Mouse (Mus musculus): ENCODE data around the gene Ubqln1. TPM values are rescaled to one million over a fixed set of nuclear protein-coding genes. Genes with fewer than 3 reads are reported as not detected.
A peak's percentile ranks its signal among the peaks of the same experiment; 100 is the strongest.

Gene Ubqln1
- 136 and 160 TPM in 2 replicates for polyA plus RNA-seq (2014; fragmentation: Nextera tagmentation; extraction: Ambion mirVana)

DNA sequence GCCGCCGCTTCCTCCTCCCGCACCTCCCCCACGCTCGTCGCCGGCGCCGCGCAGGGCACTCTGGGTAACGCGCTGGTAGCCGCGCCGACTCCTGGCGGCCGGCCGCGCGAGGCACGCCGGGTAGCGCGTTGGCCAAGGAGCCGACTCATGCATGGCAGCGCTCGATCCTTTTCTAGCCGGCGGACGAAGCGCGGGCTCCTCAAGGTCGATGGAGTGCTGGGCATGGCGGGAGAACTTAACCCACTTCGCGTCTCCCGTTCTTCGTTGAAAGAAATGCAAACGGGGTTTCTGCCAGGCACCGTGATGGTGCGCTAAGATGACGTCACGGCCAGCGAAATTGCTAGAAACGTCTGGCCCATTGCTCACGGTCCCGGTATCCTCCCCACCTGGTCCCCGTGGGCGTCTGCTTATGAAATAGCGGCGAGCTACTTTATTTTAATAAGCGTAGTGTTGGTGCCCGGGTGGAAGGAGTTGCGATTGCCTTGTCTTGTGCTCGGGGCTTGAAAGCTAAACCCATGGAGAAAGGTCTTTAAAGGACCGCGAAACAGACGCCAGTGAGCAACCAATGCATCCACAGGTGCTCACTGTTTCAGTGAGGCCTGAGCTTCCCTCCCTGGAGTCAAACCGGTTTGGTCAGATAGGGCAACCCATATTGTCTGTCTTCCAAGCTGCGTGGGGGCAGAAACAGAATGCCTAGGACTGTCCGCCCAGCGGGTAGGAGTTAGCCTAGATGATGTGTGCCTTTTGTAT lies at the start of gene Ubqln1:
Gene Ubqln1 (minus strand): TSS at position 62 of the 750 bp plus-strand sequence.
- peak within 1 kb of the TSS; percentile 81 for H3K4me2 ChIP-seq (ENCODE audit: low read depth, severe bottlenecking)
- peak; percentile 90 for DNase-seq (ENCODE audit: low spot score)
- H3K27ac ChIP-seq (replicated peaks; ENCODE audit: low read depth, low read length), result peak within 1 kb of the TSS; percentile 2; the same call in 1 of the 2 replicates
- WGBS, result 2% methylated on average over 62 of the region's 62 CpGs
- H3K36me3 ChIP-seq (ENCODE audit: control insufficient read depth, insufficient read depth, low read length), result no peaks in the 10 kb centered on the region
- H3K4me3 ChIP-seq (ENCODE audit: low read depth, low read length), result peak within 1 kb of the TSS; percentile 99
- no peaks in the 10 kb centered on the region for H3K9me3 ChIP-seq (ENCODE audit: control insufficient read depth, low read length)
- H3K4me1 ChIP-seq (ENCODE audit: control insufficient read depth, insufficient read depth, low read length), result peaks cover 9% of the 10 kb centered on the region; the same call in 1 of the 2 replicates
- H3K9ac ChIP-seq (ENCODE audit: low read length), result peak within 1 kb of the TSS; percentile 96
- ATAC-seq (ENCODE audit: insufficient number of reproducible peaks, low FRiP score, low TSS enrichment, low read depth), result peak; percentile 88
- no peaks in the 10 kb centered on the region for H3K27me3 ChIP-seq (ENCODE audit: control insufficient read depth, insufficient read depth, low read length)

GRCm38 (mm10) chr13:58263546-58263945 lies 48.1 kb upstream of the Ubqln1 start:
- Histone ChIP-seq H3K4me1 (ENCODE audit: control insufficient read depth, insufficient read depth, low read length) (no peaks in the 10 kb centered on the region), H3K4me2 (ENCODE audit: low read depth, severe bottlenecking) (no peak overlapping the region), H3K4me3 (ENCODE audit: low read depth, low read length) (no peak overlapping the region), H3K9me3 (ENCODE audit: control insufficient read depth, low read length) (no peaks in the 10 kb centered on the region), H3K27me3 (ENCODE audit: control insufficient read depth, insufficient read depth, low read length) (no peaks in the 10 kb centered on the region), H3K36me3 (ENCODE audit: control insufficient read depth, insufficient read depth, low read length) (no peaks in the 10 kb centered on the region), H3K27ac (replicated peaks; ENCODE audit: low read depth, low read length) (no peak overlapping the region), H3K9ac (ENCODE audit: low read length) (no peak overlapping the region)
- DNase-seq (ENCODE audit: low spot score) (no peak), ATAC-seq (ENCODE audit: insufficient number of reproducible peaks, low FRiP score, low TSS enrichment, low read depth) (no peak)
- 81% methylated on average over 8 of the region's 8 CpGs for WGBS

GRCm38 (mm10) chr13:58261674-58262073 lies 46.2 kb upstream of the Ubqln1 start:
- 84% methylated on average over 4 of the region's 4 CpGs for whole genome bisulfite sequencing
- no peak for ATAC-seq (ENCODE audit: insufficient number of reproducible peaks, low FRiP score, low TSS enrichment, low read depth)

GRCm38 (mm10) chr13:58253268-58253667 lies 37.8 kb upstream of the Ubqln1 start:
- DNase-seq (ENCODE audit: low spot score), result no peak
- ATAC-seq (ENCODE audit: insufficient number of reproducible peaks, low FRiP score, low TSS enrichment, low read depth), result no peak
- H3K4me2 ChIP-seq (ENCODE audit: low read depth, severe bottlenecking), result no peak overlapping the region
- H3K27me3 ChIP-seq (ENCODE audit: control insufficient read depth, insufficient read depth, low read length), result no peaks in the 10 kb centered on the region
- H3K9ac ChIP-seq (ENCODE audit: low read length), result no peak overlapping the region
- no peaks in the 10 kb centered on the region for H3K4me1 ChIP-seq (ENCODE audit: control insufficient read depth, insufficient read depth, low read length)
- H3K36me3 ChIP-seq (ENCODE audit: control insufficient read depth, insufficient read depth, low read length), result no peaks in the 10 kb centered on the region
- 89% methylated on average over 1 of the region's 1 CpGs for WGBS
- no peak overlapping the region for H3K4me3 ChIP-seq (ENCODE audit: low read depth, low read length)
- no peak overlapping the region for H3K27ac ChIP-seq (replicated peaks; ENCODE audit: low read depth, low read length)
- H3K9me3 ChIP-seq (ENCODE audit: control insufficient read depth, low read length), result no peaks in the 10 kb centered on the region

More at GRCm38 (mm10) chr13:58261674-58262073, 46.2 kb upstream of the Ubqln1 start:
- Histone ChIP-seq H3K27me3 (ENCODE audit: control insufficient read depth, insufficient read depth, low read length) (no peaks in the 10 kb centered on the region), H3K9ac (ENCODE audit: low read length) (no peak overlapping the region), H3K27ac (replicated peaks; ENCODE audit: low read depth, low read length) (no peak overlapping the region), H3K36me3 (ENCODE audit: control insufficient read depth, insufficient read depth, low read length) (no peaks in the 10 kb centered on the region), H3K4me1 (ENCODE audit: control insufficient read depth, insufficient read depth, low read length) (no peaks in the 10 kb centered on the region), H3K9me3 (ENCODE audit: control insufficient read depth, low read length) (no peaks in the 10 kb centered on the region), H3K4me3 (ENCODE audit: low read depth, low read length) (no peak overlapping the region), H3K4me2 (ENCODE audit: low read depth, severe bottlenecking) (no peak overlapping the region)
- no peak for DNase-seq (ENCODE audit: low spot score)

- DNase-seq (ENCODE audit: low spot score), result no peak
- H3K27me3 ChIP-seq (ENCODE audit: control insufficient read depth, insufficient read depth, low read length), result no peaks in the 10 kb centered on the region
- 80% methylated on average over 5 of the region's 5 CpGs for WGBS
- H3K4me2 ChIP-seq (ENCODE audit: low read depth, severe bottlenecking), result no peak overlapping the region
- H3K9ac ChIP-seq (ENCODE audit: low read length), result no peak overlapping the region
- H3K4me3 ChIP-seq (ENCODE audit: low read depth, low read length), result no peak overlapping the region
- no peaks in the 10 kb centered on the region for H3K9me3 ChIP-seq (ENCODE audit: control insufficient read depth, low read length)
- H3K4me1 ChIP-seq (ENCODE audit: control insufficient read depth, insufficient read depth, low read length), result no peaks in the 10 kb centered on the region
- no peak for ATAC-seq (ENCODE audit: insufficient number of reproducible peaks, low FRiP score, low TSS enrichment, low read depth)
- H3K27ac ChIP-seq (replicated peaks; ENCODE audit: low read depth, low read length), result no peak overlapping the region
- no peaks in the 10 kb centered on the region for H3K36me3 ChIP-seq (ENCODE audit: control insufficient read depth, insufficient read depth, low read length)
Observed at GRCm38 (mm10) chr13:58248957-58249356, 33.5 kb upstream of the Ubqln1 start.

GRCm38 (mm10) chr13:58236536-58236935 lies 21.1 kb upstream of the Ubqln1 start:
- Histone ChIP-seq H3K4me1 (ENCODE audit: control insufficient read depth, insufficient read depth, low read length) (no peaks in the 10 kb centered on the region), H3K4me2 (ENCODE audit: low read depth, severe bottlenecking) (no peak overlapping the region), H3K4me3 (ENCODE audit: low read depth, low read length) (no peak overlapping the region), H3K9me3 (ENCODE audit: control insufficient read depth, low read length) (no peaks in the 10 kb centered on the region), H3K27me3 (ENCODE audit: control insufficient read depth, insufficient read depth, low read length) (no peaks in the 10 kb centered on the region), H3K27ac (replicated peaks; ENCODE audit: low read depth, low read length) (no peak overlapping the region), H3K9ac (ENCODE audit: low read length) (no peak overlapping the region), H3K36me3 (ENCODE audit: control insufficient read depth, insufficient read depth, low read length) (no peaks in the 10 kb centered on the region)
- ATAC-seq (ENCODE audit: insufficient number of reproducible peaks, low FRiP score, low TSS enrichment, low read depth) (no peak), DNase-seq (ENCODE audit: low spot score) (no peak)
- 92% methylated on average over 7 of the region's 7 CpGs for WGBS

DNA sequence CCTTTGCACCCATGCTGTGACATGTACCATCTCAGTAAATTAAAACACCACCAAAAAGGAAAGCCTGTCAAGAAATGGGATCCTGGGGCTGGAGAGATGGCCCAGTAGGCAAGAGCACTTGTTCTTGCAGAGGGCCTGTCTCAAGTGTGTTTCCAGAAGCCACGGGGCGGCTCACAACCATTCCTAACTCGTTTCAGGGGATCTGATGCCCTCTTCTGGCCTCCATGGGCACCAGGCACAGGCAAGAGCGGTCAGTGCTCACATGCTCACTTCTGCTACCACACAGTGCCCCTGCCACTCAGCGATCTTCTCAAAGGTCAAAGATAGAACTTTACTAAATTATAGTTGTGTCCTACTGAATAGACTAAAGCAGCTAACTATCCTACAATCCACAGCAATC lies 17.2 kb upstream of the Ubqln1 start:
- Histone ChIP-seq H3K27me3 (ENCODE audit: control insufficient read depth, insufficient read depth, low read length) (no peaks in the 10 kb centered on the region), H3K4me1 (ENCODE audit: control insufficient read depth, insufficient read depth, low read length) (no peaks in the 10 kb centered on the region), H3K27ac (replicated peaks; ENCODE audit: low read depth, low read length) (no peak overlapping the region), H3K9me3 (ENCODE audit: control insufficient read depth, low read length) (no peaks in the 10 kb centered on the region), H3K4me3 (ENCODE audit: low read depth, low read length) (no peak overlapping the region), H3K9ac (ENCODE audit: low read length) (no peak overlapping the region), H3K36me3 (ENCODE audit: control insufficient read depth, insufficient read depth, low read length) (no peaks in the 10 kb centered on the region), H3K4me2 (ENCODE audit: low read depth, severe bottlenecking) (no peak overlapping the region)
- WGBS, result 50% methylated on average over 5 of the region's 5 CpGs
- ATAC-seq (ENCODE audit: insufficient number of reproducible peaks, low FRiP score, low TSS enrichment, low read depth) (no peak), DNase-seq (ENCODE audit: low spot score) (peak; percentile 28)

- no peak overlapping the region for H3K9ac ChIP-seq (ENCODE audit: low read length)
Observed at GRCm38 (mm10) chr13:58232070-58232469, 16.6 kb upstream of the Ubqln1 start.

More at GRCm38 (mm10) chr13:58232070-58232469, 16.6 kb upstream of the Ubqln1 start:
- Histone ChIP-seq H3K9me3 (ENCODE audit: control insufficient read depth, low read length) (no peaks in the 10 kb centered on the region), H3K4me2 (ENCODE audit: low read depth, severe bottlenecking) (no peak overlapping the region), H3K4me1 (ENCODE audit: control insufficient read depth, insufficient read depth, low read length) (no peaks in the 10 kb centered on the region), H3K27me3 (ENCODE audit: control insufficient read depth, insufficient read depth, low read length) (no peaks in the 10 kb centered on the region), H3K36me3 (ENCODE audit: control insufficient read depth, insufficient read depth, low read length) (no peaks in the 10 kb centered on the region), H3K27ac (replicated peaks; ENCODE audit: low read depth, low read length) (no peak overlapping the region), H3K4me3 (ENCODE audit: low read depth, low read length) (no peak overlapping the region)
- DNase-seq (ENCODE audit: low spot score), result no peak
- ATAC-seq (ENCODE audit: insufficient number of reproducible peaks, low FRiP score, low TSS enrichment, low read depth), result no peak
- 95% methylated on average over 8 of the region's 8 CpGs for WGBS

Measured in limb, embryonic 11.5 days (tissue).